ENCODE assay signal across 14 mouse cellular contexts in the genomic region with DNA sequence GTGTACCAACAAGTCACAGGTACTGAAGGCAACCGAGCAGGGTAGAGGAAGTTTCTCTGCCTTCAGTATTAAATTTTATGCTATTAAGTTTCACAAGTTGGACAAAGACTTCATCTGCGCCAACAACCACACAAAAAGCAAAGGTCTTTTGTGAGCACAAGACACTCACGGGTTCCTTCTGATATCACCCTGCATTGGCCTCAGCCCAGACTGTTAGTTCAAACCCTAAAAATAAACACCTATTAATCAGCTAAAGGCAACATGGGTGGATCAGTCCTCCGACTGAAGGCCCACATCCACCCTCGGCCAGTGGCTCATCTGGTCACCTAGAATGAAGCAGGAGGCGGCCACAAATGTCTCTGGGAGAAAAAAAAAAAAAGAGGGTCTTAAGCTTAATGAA.
A peak's percentile ranks its signal among the peaks of the same experiment; 100 is the strongest.
DNase-seq lines count a peak whose midpoint lies in the region; ATAC-seq lines count a peak whose summit lies in the region.
"Had no signal": no experiment of that assay in that cellular context is flagged by ENCODE, and none has a peak within 500 bp of the region (broad histone marks: within the 10 kb centered on the region; RNA-seq: fewer than 3 reads in every experiment).

No protein-coding gene starts in this region.

- 24% methylated on average over 6 of the region's 6 CpGs for WGBS in kidney, embryonic 14.5 days
- 30% methylated on average over 6 of the region's 6 CpGs for whole genome bisulfite sequencing in heart, embryonic 14.5 days
- 42% methylated on average over 6 of the region's 6 CpGs for WGBS in kidney, embryonic 16.5 days
- 71% methylated on average over 6 of the region's 6 CpGs for WGBS in hindbrain, embryonic 14.5 days

- H3K9me3 ChIP-seq in kidney, embryonic 14.5 days (ENCODE audit: control insufficient read depth, low read length) = no peaks in the 10 kb centered on the region
- no peaks in the 10 kb centered on the region for H3K9me3 ChIP-seq in heart, embryonic 14.5 days (ENCODE audit: control insufficient read depth, low read length)
- no peaks in the 10 kb centered on the region for H3K9me3 ChIP-seq in kidney, embryonic 16.5 days (ENCODE audit: low read length)
- no peaks in the 10 kb centered on the region for H3K9me3 ChIP-seq in hindbrain, embryonic 14.5 days (ENCODE audit: control insufficient read depth, low read length)

- H3K27me3 ChIP-seq in kidney, embryonic 14.5 days (ENCODE audit: control insufficient read depth, insufficient read depth, low read length) = no peaks in the 10 kb centered on the region
- no peaks in the 10 kb centered on the region for H3K27me3 ChIP-seq in heart, embryonic 14.5 days (ENCODE audit: control insufficient read depth, insufficient read depth, low read length)
- no peaks in the 10 kb centered on the region for H3K27me3 ChIP-seq in kidney, embryonic 16.5 days (ENCODE audit: insufficient read depth, low read length)
- no peaks in the 10 kb centered on the region for H3K27me3 ChIP-seq in hindbrain, embryonic 14.5 days (ENCODE audit: control insufficient read depth, insufficient read depth, low read length)

- H3K27ac ChIP-seq in kidney, embryonic 14.5 days (ENCODE audit: low read depth, low read length) = no peak overlapping the region
- peak overlapping the region; percentile 38 to 61 for H3K27ac ChIP-seq in heart, embryonic 14.5 days (replicated peaks in 1 of 2; ENCODE audit: control insufficient read depth in 1 of 2, insufficient read depth in 1 of 2, low read depth in 2 of 2, low read length in 2 of 2)
- no peak overlapping the region; the same call in 1 of the 2 replicates for H3K27ac ChIP-seq in kidney, embryonic 16.5 days (ENCODE audit: low read length)
- H3K27ac ChIP-seq in hindbrain, embryonic 14.5 days = no peak overlapping the region
- H3K27ac ChIP-seq: liver, embryonic 14.5 days had no signal

- H3K36me3 ChIP-seq in kidney, embryonic 14.5 days (ENCODE audit: control insufficient read depth, insufficient read depth, low read length) = no peaks in the 10 kb centered on the region
- no peaks in the 10 kb centered on the region for H3K36me3 ChIP-seq in heart, embryonic 14.5 days (ENCODE audit: control insufficient read depth, insufficient read depth, low read length)
- no peaks in the 10 kb centered on the region for H3K36me3 ChIP-seq in kidney, embryonic 16.5 days (ENCODE audit: insufficient read depth, low read length)
- no peaks in the 10 kb centered on the region for H3K36me3 ChIP-seq in hindbrain, embryonic 14.5 days (replicated peaks; ENCODE audit: control insufficient read depth, insufficient read depth)

- H3K9ac ChIP-seq in kidney, embryonic 14.5 days (ENCODE audit: low read depth, low read length) = no peak overlapping the region
- H3K9ac ChIP-seq in heart, embryonic 14.5 days (ENCODE audit: low read length) = peak overlapping the region; percentile 18
- peak overlapping the region; percentile 3 for H3K9ac ChIP-seq in kidney, embryonic 16.5 days (replicated peaks; ENCODE audit: low read length)
- H3K9ac ChIP-seq in hindbrain, embryonic 14.5 days = no peak overlapping the region
- H3K9ac ChIP-seq: liver, embryonic 14.5 days had no signal

- H3K4me1 ChIP-seq in kidney, embryonic 14.5 days (ENCODE audit: control insufficient read depth, insufficient read depth, low read length) = peaks cover 16% of the 10 kb centered on the region
- H3K4me1 ChIP-seq in heart, embryonic 14.5 days (ENCODE audit: control insufficient read depth in 2 of 2, insufficient read depth in 2 of 2, low read length in 2 of 2) = peaks cover 15 to 16% of the 10 kb centered on the region in 2 experiments
- H3K4me1 ChIP-seq in kidney, embryonic 16.5 days (ENCODE audit: insufficient read depth, low read length) = peaks cover 18% of the 10 kb centered on the region
- H3K4me1 ChIP-seq in hindbrain, embryonic 14.5 days (replicated peaks; ENCODE audit: control insufficient read depth, insufficient read depth, low read length) = no peaks in the 10 kb centered on the region

- no peak overlapping the region for H3K4me3 ChIP-seq in kidney, embryonic 14.5 days (ENCODE audit: low read length)
- H3K4me3 ChIP-seq in heart, embryonic 14.5 days (ENCODE audit: control insufficient read depth in 1 of 2, insufficient read depth in 1 of 2, low read depth in 1 of 2, low read length in 2 of 2) = no peak overlapping the region
- H3K4me3 ChIP-seq in kidney, embryonic 16.5 days (ENCODE audit: low read length) = no peak overlapping the region
- no peak overlapping the region for H3K4me3 ChIP-seq in hindbrain, embryonic 14.5 days (replicated peaks; ENCODE audit: low read length)

- no peak overlapping the region for H3K4me2 ChIP-seq in kidney, embryonic 14.5 days (replicated peaks; ENCODE audit: low read depth, low read length)
- peak overlapping the region; percentile 28 for H3K4me2 ChIP-seq in heart, embryonic 14.5 days (ENCODE audit: low read length)
- H3K4me2 ChIP-seq in kidney, embryonic 16.5 days (replicated peaks; ENCODE audit: low read depth, low read length) = no peak overlapping the region
- H3K4me2 ChIP-seq in hindbrain, embryonic 14.5 days (replicated peaks) = no peak overlapping the region

- ATAC-seq in kidney, embryonic 14.5 days (ENCODE audit: low FRiP score, low TSS enrichment) = no peak
- ATAC-seq in heart, embryonic 14.5 days (ENCODE audit: insufficient number of reproducible peaks, insufficient read depth, low FRiP score, low read depth) = no peak
- no peak for ATAC-seq in kidney, embryonic 16.5 days (ENCODE audit: low FRiP score, low TSS enrichment)
- ATAC-seq in hindbrain, embryonic 14.5 days (ENCODE audit: low FRiP score) = no peak
- ATAC-seq: forebrain, embryonic 16.5 days; hindbrain, embryonic 16.5 days had no signal

- DNase-seq in kidney, adult 18-20 months = peak; percentile 27
- DNase-seq in heart, adult 18-20 months = peak; percentile 62 to 68
- DNase-seq in spleen, postnatal 10 days (ENCODE audit: low spot score in 2 of 2) = no peak
- no peak for DNase-seq in testis, postnatal 14 days (ENCODE audit: low spot score)
- DNase-seq in hindbrain, embryonic 14.5 days (ENCODE audit: low spot score) = no peak
- DNase-seq: cerebellum, adult 18-20 months; right cerebral cortex, postnatal 25 days; thymus, postnatal 4 days had no signal

Comparison
In these comparisons a context has a peak if more than half of its experiments do, and no peak if none do; other contexts are left out.
1. H3K9ac ChIP-seq: peak in heart, embryonic 14.5 days (single experiment) and kidney, embryonic 16.5 days (single experiment); none in kidney, embryonic 14.5 days (single experiment) and hindbrain, embryonic 14.5 days (single experiment).
2. DNase-seq: peak in kidney, adult 18-20 months (single experiment) and heart, adult 18-20 months (2 of 2); none in spleen, postnatal 10 days (0 of 2), testis, postnatal 14 days (single experiment) and hindbrain, embryonic 14.5 days (single experiment).
3. H3K27ac ChIP-seq: peak in heart, embryonic 14.5 days (2 of 2); none in kidney, embryonic 14.5 days (single experiment), kidney, embryonic 16.5 days (single experiment) and hindbrain, embryonic 14.5 days (single experiment).